Mouse (Mus musculus) small intestine, adult 2 months (tissue): ENCODE data around the gene Ssbp1. TPM values are rescaled to one million over a fixed set of nuclear protein-coding genes. Genes with fewer than 3 reads are reported as not detected.

ENCODE experiments used
- H3K27ac ChIP-seq: fragments of 200-500 bp; 2 replicates; pipeline ENCODE4 v1.5.1; 2012; ENCODE audit warnings: low read depth, low read length, control low read depth, inconsistent platforms; ENCODE audit not compliant: insufficient read depth
- H3K27me3 ChIP-seq: fragments of 200-500 bp; 2 replicates; pipeline ENCODE4 v1.6.1; 2012; ENCODE audit warnings: mild to moderate bottlenecking, moderate library complexity, low read length, inconsistent platforms; ENCODE audit not compliant: control insufficient read depth, insufficient read depth
- H3K36me3 ChIP-seq: fragments of 200-500 bp; 2 replicates; pipeline ENCODE4 v1.6.1; 2012; ENCODE audit warnings: mild to moderate bottlenecking, low read length, control low read depth, inconsistent platforms; ENCODE audit not compliant: control insufficient read depth, insufficient read depth
- H3K4me1 ChIP-seq: fragments of 200-500 bp; 2 replicates; pipeline ENCODE4 v1.6.1; 2012; ENCODE audit warnings: low read length, inconsistent platforms, mixed read lengths; ENCODE audit not compliant: control insufficient read depth, insufficient read depth, insufficient read length
- H3K4me3 ChIP-seq: fragments of 200-500 bp; 2 replicates; pipeline ENCODE4 v1.5.1; 2012; ENCODE audit warnings: low read depth, mild to moderate bottlenecking, control low read depth, inconsistent platforms, low read length, moderate library complexity
- CTCF ChIP-seq: fragments of 200-500 bp; IDR thresholded peaks from 2 replicates; pipeline ENCODE4 v1.5.1; 2012; ENCODE audit warnings: low read depth, mild to moderate bottlenecking, control low read depth, inconsistent platforms, low read length, moderate library complexity, mixed read lengths; ENCODE audit not compliant: insufficient replicate concordance, insufficient read length; ENCODE audit errors: extremely low read depth
- POLR2A ChIP-seq: fragments of 200-500 bp; IDR thresholded peaks from 2 replicates; pipeline ENCODE4 v1.6.1; 2012; ENCODE audit warnings: low read depth, mild to moderate bottlenecking, control low read depth, inconsistent platforms, low read length, moderate library complexity
- WGBS: fragments of 180-500 bp; shearing (Covaris S2); methylation state at CpG from one replicate; pipeline ENCODE4 v1.1.7; 2018; 5-methylcytosine and 5-hydroxymethylcytosine counted together
- polyA plus RNA-seq: library from polyadenylated mRNA; depleted of rRNA; stranded (reverse); fragments of >200 nt; gene quantifications from 2 replicates; pipeline ENCODE4 v1.2.3, GENCODE M21; 2012; rRNA removed

The Ssbp1 gene
- polyA plus RNA-seq, 1 experiment: 3.3 TPM

- WGBS: 47% methylated on average over 6 of the region's 6 CpGs
- no peak overlapping the region for H3K27ac ChIP-seq
- no peak for TF ChIP-seq CTCF
- no peak for TF ChIP-seq POLR2A
- H3K36me3 ChIP-seq: no peaks in the 10 kb centered on the region
- H3K4me1 ChIP-seq: no peaks in the 10 kb centered on the region
- no peaks in the 10 kb centered on the region for H3K27me3 ChIP-seq
- no peak overlapping the region for H3K4me3 ChIP-seq
Measured at GRCm38 (mm10) chr6:40465710-40466109, 5.4 kb upstream of the Ssbp1 start.

GRCm38 (mm10) chr6:40471720-40472010, 513 bp downstream of the Ssbp1 start:
- Histone ChIP-seq H3K4me1 (peaks cover 3% of the 10 kb centered on the region; the same call in 1 of the 2 replicates), H3K27ac (peak overlapping the region; percentile 93), H3K27me3 (no peaks in the 10 kb centered on the region), H3K4me3 (peak overlapping the region; percentile 99), H3K36me3 (peaks cover 24% of the 10 kb centered on the region)
- no peak for TF ChIP-seq POLR2A
- TF ChIP-seq CTCF: no peak
- WGBS: under 1% methylated on average over 7 of the region's 7 CpGs

- no peak overlapping the region for H3K4me3 ChIP-seq
- 85% methylated on average over 4 of the region's 4 CpGs for WGBS
- TF ChIP-seq CTCF: no peak
- no peak for TF ChIP-seq POLR2A
- no peaks in the 10 kb centered on the region for H3K27me3 ChIP-seq
- H3K4me1 ChIP-seq: peaks cover 3% of the 10 kb centered on the region; the same call in 1 of the 2 replicates
- H3K27ac ChIP-seq: no peak overlapping the region
- peaks cover 48% of the 10 kb centered on the region for H3K36me3 ChIP-seq
Measured at GRCm38 (mm10) chr6:40476132-40476531, 5.0 kb downstream of the Ssbp1 start.

GRCm38 (mm10) chr6:40479705-40480104, 8.6 kb downstream of the Ssbp1 start:
- no peak overlapping the region for H3K4me3 ChIP-seq
- no peak overlapping the region for H3K27ac ChIP-seq
- H3K4me1 ChIP-seq: no peaks in the 10 kb centered on the region
- TF ChIP-seq CTCF: no peak
- 26% methylated on average over 1 of the region's 1 CpGs for WGBS
- peaks cover 65% of the 10 kb centered on the region for H3K36me3 ChIP-seq
- no peaks in the 10 kb centered on the region for H3K27me3 ChIP-seq

GRCm38 (mm10) chr6:40482318-40482717, 11.2 kb downstream of the Ssbp1 start:
- Histone ChIP-seq H3K36me3 (peaks cover 47% of the 10 kb centered on the region), H3K27me3 (no peaks in the 10 kb centered on the region), H3K4me1 (no peaks in the 10 kb centered on the region), H3K4me3 (no peak overlapping the region), H3K27ac (no peak overlapping the region)
- 93% methylated on average over 5 of the region's 5 CpGs for WGBS
- TF ChIP-seq POLR2A (no peak), CTCF (no peak)

- H3K4me1 ChIP-seq: no peaks in the 10 kb centered on the region
- no peaks in the 10 kb centered on the region for H3K36me3 ChIP-seq
- H3K27ac ChIP-seq: no peak within 1 kb of the TSS
- H3K27me3 ChIP-seq: no peaks in the 10 kb centered on the region
- no peak within 1 kb of the TSS for H3K4me3 ChIP-seq
- TF ChIP-seq CTCF: no peak
- TF ChIP-seq POLR2A: no peak
Measured at GRCm38 (mm10) chr6:40490933-40491332, 19.8 kb downstream of the Ssbp1 start, which contains the start of gene Tas2r137. TSS of gene Tas2r137 (plus strand) at chr6:40491233.

GRCm38 (mm10) chr6:40493229-40493628, 22.1 kb downstream of the Ssbp1 start, which contains the start of gene Tas2r108:
TSS of gene Tas2r108 (plus strand) at chr6:40493529.
- TF ChIP-seq POLR2A (no peak), CTCF (no peak)
- WGBS: 92% methylated on average over 3 of the region's 3 CpGs
- no peak within 1 kb of the TSS for H3K27ac ChIP-seq

GRCm38 (mm10) chr6:40519408-40519807, 48.3 kb downstream of the Ssbp1 start, which contains the start of gene Prss37:
TSS of gene Prss37 (minus strand) at chr6:40519508.
- no peaks in the 10 kb centered on the region for H3K4me1 ChIP-seq
- TF ChIP-seq POLR2A (no peak), CTCF (no peak)
- H3K36me3 ChIP-seq: no peaks in the 10 kb centered on the region
- H3K27me3 ChIP-seq: no peaks in the 10 kb centered on the region
- H3K27ac ChIP-seq: no peak within 1 kb of the TSS
- no peak within 1 kb of the TSS for H3K4me3 ChIP-seq
- WGBS: 84% methylated on average over 1 of the region's 1 CpGs

More at GRCm38 (mm10) chr6:40493229-40493628, 22.1 kb downstream of the Ssbp1 start, which contains the start of gene Tas2r108:
- Histone ChIP-seq H3K4me3 (no peak within 1 kb of the TSS), H3K27me3 (no peaks in the 10 kb centered on the region), H3K36me3 (no peaks in the 10 kb centered on the region), H3K4me1 (no peaks in the 10 kb centered on the region)

Other genes starting within 250 kb of the Ssbp1 start
- gene Agk, start 146.2 kb upstream of the Ssbp1 start, polyA plus RNA-seq: 2.7 and 4.4 TPM in 2 replicates
- 2.9 TPM in 2 replicates for gene E330009J07Rik, start 35.2 kb upstream of the Ssbp1 start, polyA plus RNA-seq
- gene Wee2, start 32.3 kb upstream of the Ssbp1 start, polyA plus RNA-seq: not detected in 2 replicates
- not detected in 2 replicates for gene Tas2r137, start 19.9 kb downstream of the Ssbp1 start, polyA plus RNA-seq
- gene Tas2r108, start 22.2 kb downstream of the Ssbp1 start, polyA plus RNA-seq: not detected in 2 replicates
- not detected in 2 replicates for gene Prss37, start 48.2 kb downstream of the Ssbp1 start, polyA plus RNA-seq
- not detected in 2 replicates for gene Olfr461, start 83.7 kb downstream of the Ssbp1 start, polyA plus RNA-seq
- not detected in 2 replicates for gene Olfr460, start 98.1 kb downstream of the Ssbp1 start, polyA plus RNA-seq
- gene Clec5a, start 114.5 kb downstream of the Ssbp1 start, polyA plus RNA-seq: 0.06 and 0.11 TPM in 2 replicates
- not detected in 2 replicates for gene Tas2r138, start 142.0 kb downstream of the Ssbp1 start, polyA plus RNA-seq
- gene Mgam, start 157.5 kb downstream of the Ssbp1 start, polyA plus RNA-seq: 162 and 362 TPM in 2 replicates